Mouse (Mus musculus): ENCODE measurements around the gene BC005537. TPM values are rescaled to one million over a fixed set of nuclear protein-coding genes. Genes with fewer than 3 reads are reported as not detected.

Gene BC005537
- polyA plus RNA-seq, 1 experiment from 2014 or later, result 14.2 TPM

GRCm38 (mm10) chr13:24778026-24778425 lies 23.4 kb upstream of the BC005537 start:
- Histone ChIP-seq H3K9me3 (no peaks in the 10 kb centered on the region), H3K27ac (no peak overlapping the region), H3K27me3 (replicated peaks) (no peaks in the 10 kb centered on the region), H3K4me3 (replicated peaks) (no peak overlapping the region), H3K9ac (no peak overlapping the region), H3K4me2 (no peak overlapping the region), H3K36me3 (no peaks in the 10 kb centered on the region), H3K4me1 (no peaks in the 10 kb centered on the region)
- ATAC-seq (ENCODE audit: insufficient read depth, low FRiP score, low read depth), result no peak
- 75% methylated on average over 2 of the region's 2 CpGs for WGBS

GRCm38 (mm10) chr13:24778706-24779380 lies 22.6 kb upstream of the BC005537 start:
- Histone ChIP-seq H3K27me3 (replicated peaks) (no peaks in the 10 kb centered on the region), H3K4me3 (replicated peaks) (no peak overlapping the region), H3K9ac (no peak overlapping the region), H3K4me2 (no peak overlapping the region), H3K36me3 (no peaks in the 10 kb centered on the region), H3K4me1 (no peaks in the 10 kb centered on the region), H3K27ac (no peak overlapping the region), H3K9me3 (no peaks in the 10 kb centered on the region)
- WGBS, result 71% methylated on average over 8 of the region's 8 CpGs
- no peak for ATAC-seq (ENCODE audit: insufficient read depth, low FRiP score, low read depth)

- Histone ChIP-seq H3K9me3 (no peaks in the 10 kb centered on the region), H3K36me3 (no peaks in the 10 kb centered on the region), H3K4me3 (replicated peaks) (no peak overlapping the region), H3K4me2 (no peak overlapping the region), H3K27ac (no peak overlapping the region), H3K9ac (no peak overlapping the region), H3K4me1 (no peaks in the 10 kb centered on the region), H3K27me3 (replicated peaks) (no peaks in the 10 kb centered on the region)
- ATAC-seq (ENCODE audit: insufficient read depth, low FRiP score, low read depth), result no peak; the same call in 1 of the 2 replicates
- 62% methylated on average over 5 of the region's 5 CpGs for WGBS
Observed at GRCm38 (mm10) chr13:24781916-24782315, 19.5 kb upstream of the BC005537 start.

- 55% methylated on average over 11 of the region's 11 CpGs for WGBS
- no peak for ATAC-seq (ENCODE audit: insufficient read depth, low FRiP score, low read depth)
- Histone ChIP-seq H3K4me3 (replicated peaks) (no peak overlapping the region), H3K27ac (no peak overlapping the region), H3K9me3 (no peaks in the 10 kb centered on the region), H3K4me2 (no peak overlapping the region), H3K36me3 (no peaks in the 10 kb centered on the region), H3K4me1 (no peaks in the 10 kb centered on the region), H3K9ac (no peak overlapping the region), H3K27me3 (replicated peaks) (no peaks in the 10 kb centered on the region)
Observed at GRCm38 (mm10) chr13:24786014-24786490, 15.4 kb upstream of the BC005537 start.

- Histone ChIP-seq H3K4me1 (no peaks in the 10 kb centered on the region), H3K4me3 (replicated peaks) (no peak overlapping the region), H3K9ac (no peak overlapping the region), H3K9me3 (no peaks in the 10 kb centered on the region), H3K4me2 (no peak overlapping the region), H3K27me3 (replicated peaks) (no peaks in the 10 kb centered on the region), H3K27ac (no peak overlapping the region), H3K36me3 (no peaks in the 10 kb centered on the region)
- no peak for ATAC-seq (ENCODE audit: insufficient read depth, low FRiP score, low read depth)
- WGBS, result 85% methylated on average over 5 of the region's 5 CpGs
Observed at GRCm38 (mm10) chr13:24787477-24787876, 14.0 kb upstream of the BC005537 start.

- WGBS, result 80% methylated on average over 2 of the region's 2 CpGs
- no peak for ATAC-seq (ENCODE audit: insufficient read depth, low FRiP score, low read depth)
- H3K4me3 ChIP-seq (replicated peaks), result no peak overlapping the region
- no peak overlapping the region for H3K9ac ChIP-seq
- no peaks in the 10 kb centered on the region for H3K36me3 ChIP-seq
- no peak overlapping the region for H3K27ac ChIP-seq
- H3K4me2 ChIP-seq, result no peak overlapping the region
- H3K4me1 ChIP-seq, result no peaks in the 10 kb centered on the region
- H3K27me3 ChIP-seq (replicated peaks), result no peaks in the 10 kb centered on the region
- H3K9me3 ChIP-seq, result no peaks in the 10 kb centered on the region
Observed at GRCm38 (mm10) chr13:24791349-24791748, 10.1 kb upstream of the BC005537 start.

- no peaks in the 10 kb centered on the region for H3K4me1 ChIP-seq
- no peak overlapping the region for H3K9ac ChIP-seq
- no peak overlapping the region for H3K4me3 ChIP-seq (replicated peaks)
- no peak for ATAC-seq (ENCODE audit: insufficient read depth, low FRiP score, low read depth)
- no peaks in the 10 kb centered on the region for H3K9me3 ChIP-seq
- no peak overlapping the region for H3K4me2 ChIP-seq
- no peaks in the 10 kb centered on the region for H3K36me3 ChIP-seq
- WGBS, result 69% methylated on average over 9 of the region's 9 CpGs
- no peaks in the 10 kb centered on the region for H3K27me3 ChIP-seq (replicated peaks)
- H3K27ac ChIP-seq, result peak overlapping the region; percentile 48; the same call in 1 of the 2 replicates
Observed at GRCm38 (mm10) chr13:24792411-24793045, 8.9 kb upstream of the BC005537 start.

GRCm38 (mm10) chr13:24798686-24799085 lies 2.8 kb upstream of the BC005537 start:
- 94% methylated on average over 4 of the region's 4 CpGs for WGBS
- Histone ChIP-seq H3K27me3 (replicated peaks) (no peaks in the 10 kb centered on the region), H3K4me2 (no peak overlapping the region), H3K4me3 (replicated peaks) (no peak overlapping the region), H3K27ac (no peak overlapping the region), H3K4me1 (0 out of 2 replicates have a peak, but pooled peaks cover 9% of the 10 kb centered on the region), H3K9me3 (no peaks in the 10 kb centered on the region), H3K9ac (no peak overlapping the region), H3K36me3 (no peaks in the 10 kb centered on the region)
- ATAC-seq (ENCODE audit: insufficient read depth, low FRiP score, low read depth), result no peak

GRCm38 (mm10) chr13:24799378-24799777 lies 2.1 kb upstream of the BC005537 start:
- Histone ChIP-seq H3K4me3 (replicated peaks) (peak overlapping the region; percentile 98), H3K27me3 (replicated peaks) (no peaks in the 10 kb centered on the region), H3K36me3 (no peaks in the 10 kb centered on the region), H3K27ac (0 out of 2 replicates have a peak overlapping the region, but pooled peaks have one; percentile 86), H3K4me1 (0 out of 2 replicates have a peak, but pooled peaks cover 9% of the 10 kb centered on the region), H3K9me3 (no peaks in the 10 kb centered on the region), H3K4me2 (peak overlapping the region; percentile 72), H3K9ac (no peak overlapping the region)
- WGBS, result 64% methylated on average over 5 of the region's 5 CpGs
- no peak for ATAC-seq (ENCODE audit: insufficient read depth, low FRiP score, low read depth)

GRCm38 (mm10) chr13:24799925-24800673 lies 1.4 kb upstream of the BC005537 start:
- peak overlapping the region; percentile 72 for H3K4me2 ChIP-seq
- no peaks in the 10 kb centered on the region for H3K36me3 ChIP-seq
- under 1% methylated on average over 31 of the region's 31 CpGs for WGBS
- peaks cover 12% of the 10 kb centered on the region; the same call in 1 of the 2 replicates for H3K4me1 ChIP-seq
- H3K27me3 ChIP-seq (replicated peaks), result no peaks in the 10 kb centered on the region
- peak overlapping the region; percentile 41; the same call in 1 of the 2 replicates for H3K9ac ChIP-seq
- peak overlapping the region; percentile 98 for H3K4me3 ChIP-seq (replicated peaks)
- ATAC-seq (ENCODE audit: insufficient read depth, low FRiP score, low read depth), result peak; percentile 15
- H3K9me3 ChIP-seq, result no peaks in the 10 kb centered on the region
- peak overlapping the region; percentile 86 for H3K27ac ChIP-seq

- Histone ChIP-seq H3K4me2 (peak overlapping the region; percentile 72), H3K4me1 (peaks cover 12% of the 10 kb centered on the region; the same call in 1 of the 2 replicates), H3K27ac (peak overlapping the region; percentile 100), H3K9ac (peak overlapping the region; percentile 97), H3K36me3 (no peaks in the 10 kb centered on the region), H3K9me3 (no peaks in the 10 kb centered on the region), H3K27me3 (replicated peaks) (no peaks in the 10 kb centered on the region), H3K4me3 (replicated peaks) (peak overlapping the region; percentile 98)
- WGBS, result under 1% methylated on average over 42 of the region's 42 CpGs
- ATAC-seq (ENCODE audit: insufficient read depth, low FRiP score, low read depth), result peak; percentile 97
Observed at GRCm38 (mm10) chr13:24800674-24801307, 666 bp upstream of the BC005537 start.

All from stomach, embryonic 15.5 days (tissue).